Mouse (Mus musculus): ENCODE data around the gene Dcp1a. TPM values are rescaled to one million over a fixed set of nuclear protein-coding genes. Genes with fewer than 3 reads are reported as not detected.
"Not testable (repeated sequence)": the region's sequence is repeated elsewhere in the genome, so short reads cannot be mapped to it uniquely, and the experiment has no call there.

The Dcp1a gene
- polyA plus RNA-seq, 1 experiment, result 22.3 TPM

GRCm38 (mm10) chr14:30515931-30516723, 36.8 kb downstream of the Dcp1a start:
- DNase-seq (ENCODE audit: extremely low spot score in 1 of 2, low spot score in 1 of 2), result peak in 1 of 2 experiments; percentile 45

GRCm38 (mm10) chr14:30519323-30519722, 40.0 kb downstream of the Dcp1a start:
- DNase-seq (ENCODE audit: extremely low spot score in 1 of 2, low spot score in 1 of 2), result no peak

GRCm38 (mm10) chr14:30523356-30523755, 44.0 kb downstream of the Dcp1a start:
- peak; percentile 47 to 71 for DNase-seq (ENCODE audit: extremely low spot score in 1 of 2, low spot score in 1 of 2)

GRCm38 (mm10) chr14:30528392-30528791, 49.1 kb downstream of the Dcp1a start:
- no peak for DNase-seq (ENCODE audit: extremely low spot score in 1 of 2, low spot score in 1 of 2)

GRCm38 (mm10) chr14:30528961-30529360, 49.6 kb downstream of the Dcp1a start:
- no peak for DNase-seq (ENCODE audit: extremely low spot score in 1 of 2, low spot score in 1 of 2)

GRCm38 (mm10) chr14:30529454-30529853, 50.1 kb downstream of the Dcp1a start:
- DNase-seq (ENCODE audit: extremely low spot score in 1 of 2, low spot score in 1 of 2), result no peak

- DNase-seq (ENCODE audit: extremely low spot score in 1 of 2, low spot score in 1 of 2), result no peak
These were observed 51.5 kb downstream of the Dcp1a start for GRCm38 (mm10) chr14:30530726-30531269.

- no peak for DNase-seq (ENCODE audit: extremely low spot score in 1 of 2, low spot score in 1 of 2)
These were observed 52.1 kb downstream of the Dcp1a start for GRCm38 (mm10) chr14:30531431-30531830.

- DNase-seq (ENCODE audit: extremely low spot score in 1 of 2, low spot score in 1 of 2), result no peak
These were observed 52.6 kb downstream of the Dcp1a start for GRCm38 (mm10) chr14:30531896-30532295.

GRCm38 (mm10) chr14:30533780-30534450, 54.6 kb downstream of the Dcp1a start:
- no peak for DNase-seq (ENCODE audit: extremely low spot score in 1 of 2, low spot score in 1 of 2)

- DNase-seq (ENCODE audit: extremely low spot score in 1 of 2, low spot score in 1 of 2), result peak in 1 of 2 experiments; percentile 71
These were observed 62.2 kb downstream of the Dcp1a start for GRCm38 (mm10) chr14:30541541-30541940.

GRCm38 (mm10) chr14:30543331-30543730, 64.0 kb downstream of the Dcp1a start:
- DNase-seq (ENCODE audit: extremely low spot score in 1 of 2, low spot score in 1 of 2), result not testable (repeated sequence)

GRCm38 (mm10) chr14:30548131-30548720, 68.9 kb downstream of the Dcp1a start, which contains the start of gene Tkt:
Tkt (plus strand) TSS chr14:30548359.
- peak; percentile 74 to 76 for DNase-seq (ENCODE audit: extremely low spot score in 1 of 2, low spot score in 1 of 2)

GRCm38 (mm10) chr14:30548965-30549776, 69.8 kb downstream of the Dcp1a start:
- DNase-seq (ENCODE audit: extremely low spot score in 1 of 2, low spot score in 1 of 2), result peak; percentile 82 to 90

- DNase-seq (ENCODE audit: extremely low spot score in 1 of 2, low spot score in 1 of 2), result no peak
These were observed 70.4 kb downstream of the Dcp1a start for GRCm38 (mm10) chr14:30549777-30550149.

- no peak for DNase-seq (ENCODE audit: extremely low spot score in 1 of 2, low spot score in 1 of 2)
These were observed 71.1 kb downstream of the Dcp1a start for GRCm38 (mm10) chr14:30550232-30551070.

GRCm38 (mm10) chr14:30551509-30551908, 72.2 kb downstream of the Dcp1a start:
- DNase-seq (ENCODE audit: extremely low spot score in 1 of 2, low spot score in 1 of 2), result no peak

- DNase-seq (ENCODE audit: extremely low spot score in 1 of 2, low spot score in 1 of 2), result no peak
These were observed 72.6 kb downstream of the Dcp1a start for GRCm38 (mm10) chr14:30551981-30552380.

- no peak for DNase-seq (ENCODE audit: extremely low spot score in 1 of 2, low spot score in 1 of 2)
These were observed 73.8 kb downstream of the Dcp1a start for GRCm38 (mm10) chr14:30553185-30553584.
